In the genomic region with DNA sequence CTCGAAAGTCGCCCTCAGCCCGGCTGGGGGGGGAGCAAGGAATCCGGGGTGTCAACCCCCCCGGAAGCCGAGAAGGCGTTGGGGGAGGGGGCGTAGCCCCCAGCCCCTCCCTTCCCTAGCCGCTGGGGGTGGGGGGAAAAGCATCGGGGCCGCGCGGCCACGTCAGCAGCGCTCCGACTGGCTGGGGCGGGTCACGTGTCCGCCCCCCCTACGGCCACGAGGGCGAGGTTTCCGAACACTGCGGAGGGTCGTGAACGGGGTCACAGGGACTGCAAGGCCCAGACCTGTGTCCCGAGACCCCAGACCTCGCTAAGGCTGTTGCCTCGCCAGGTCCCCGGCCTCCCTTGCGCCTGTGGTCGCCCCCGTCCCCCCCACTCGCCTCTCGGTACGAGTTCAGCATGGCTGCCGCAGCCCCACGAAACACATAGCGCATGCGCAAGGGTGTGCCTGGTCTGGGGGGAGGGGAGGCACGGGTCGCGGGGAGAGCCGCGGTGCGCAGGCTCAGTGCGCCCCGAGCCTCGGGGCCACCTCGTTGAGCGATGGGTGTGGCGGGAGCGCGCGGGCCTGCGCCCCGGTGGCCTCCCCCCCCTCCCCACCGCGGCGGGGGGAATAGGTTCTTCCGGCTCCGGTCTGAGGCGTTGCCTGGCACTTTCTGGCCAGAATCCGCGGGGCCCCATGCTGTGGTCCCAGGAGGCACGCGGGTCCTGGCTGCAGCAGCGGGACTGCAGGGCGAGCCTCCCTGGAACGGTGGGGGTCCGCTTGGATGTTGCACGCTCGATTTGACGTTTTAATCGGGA, we compare ENCODE assay signal across 8 mouse cellular contexts. TPM values are rescaled to one million over a fixed set of nuclear protein-coding genes. Genes with fewer than 3 reads are reported as not detected.
A peak's percentile ranks its signal among the peaks of the same experiment; 100 is the strongest.
DNase-seq lines count a peak whose midpoint lies in the region; ATAC-seq lines count a peak whose summit lies in the region.

TSS of gene Brd2 (minus strand) at position 447 of the 797 bp plus-strand sequence.

- H3K9me3 ChIP-seq in hindbrain, embryonic 13.5 days, result no peaks in the 10 kb centered on the region

- 0 out of 2 replicates have a peak, but pooled peaks cover 7% of the 10 kb centered on the region for H3K27me3 ChIP-seq in hindbrain, embryonic 13.5 days

- peak; percentile 50 for ATAC-seq in hindbrain, embryonic 13.5 days (ENCODE audit: low FRiP score)

- peak within 1 kb of the TSS; percentile 95 for H3K4me3 ChIP-seq in hindbrain, embryonic 13.5 days

- H3K9ac ChIP-seq in hindbrain, embryonic 13.5 days, result peak within 1 kb of the TSS; percentile 98

- peaks cover 13% of the 10 kb centered on the region for H3K36me3 ChIP-seq in hindbrain, embryonic 13.5 days

- peak within 1 kb of the TSS; percentile 100 for H3K27ac ChIP-seq in hindbrain, embryonic 13.5 days

- peak; percentile 96 for DNase-seq in T-cell, adult 2 months (ENCODE audit: low spot score)
- peak; percentile 99 for DNase-seq in cerebellum, postnatal 25 days
- peak; percentile 94 to 96 for DNase-seq in frontal cortex, postnatal 25 days (ENCODE audit: low spot score in 2 of 2)
- DNase-seq in layer of hippocampus, postnatal 25 days (ENCODE audit: extremely low spot score in 1 of 2, low spot score in 1 of 2), result peak; percentile 94 to 98
- peak; percentile 98 for DNase-seq in lung, postnatal 14 days
- DNase-seq in ovary, postnatal 36 days (ENCODE audit: low spot score), result peak; percentile 98
- peak; percentile 99 for DNase-seq in thymus, postnatal 14 days

- peak within 1 kb of the TSS; percentile 93 for H3K4me2 ChIP-seq in hindbrain, embryonic 13.5 days

- H3K4me1 ChIP-seq in hindbrain, embryonic 13.5 days (replicated peaks), result peaks cover 25% of the 10 kb centered on the region

- under 1% methylated on average over 62 of the region's 75 CpGs for WGBS in hindbrain, embryonic 13.5 days

RNA-seq across cellular contexts. Expression of gene Brd2, which starts in this region (rescaled TPM):
- 127 and 129 TPM in 2 replicates for polyA plus RNA-seq in hindbrain, embryonic 13.5 days (2015; fragmentation: Nextera tagmentation; extraction: Ambion mirVana)
- 100 to 1,000 TPM; 196 to 216 TPM for total RNA-seq in layer of hippocampus, postnatal 25 days (2021)

Comparison
In these comparisons a context has a peak if more than half of its experiments do, and no peak if none do; other contexts are left out.
1. Peak in every context shown above with its lines: DNase-seq, ATAC-seq, H3K4me3 ChIP-seq and H3K27ac ChIP-seq.